Mouse (Mus musculus) liver, embryonic 16.5 days (tissue): ENCODE measurements around the gene Egf. TPM values are rescaled to one million over a fixed set of nuclear protein-coding genes. Genes with fewer than 3 reads are reported as not detected.

ENCODE experiments used
- ATAC-seq: fragments of 200-750 bp; cut with Nextera tagmentation; 2 replicates; pipeline ENCODE4 v1.8.0; 2017; ENCODE audit warnings: low read depth, mild to moderate bottlenecking, moderate number of reproducible peaks, moderate library complexity
- H3K27ac ChIP-seq: fragments of 300-500 bp; sonication (generic); 2 replicates; pipeline ENCODE4 v1.5.1; 2014; ENCODE audit warnings: mild to moderate bottlenecking, low read length
- H3K27me3 ChIP-seq: fragments of 300-500 bp; sonication (generic); 2 replicates; pipeline ENCODE4 v1.6.1; 2014; ENCODE audit warnings: low read depth, low read length, mixed read lengths; ENCODE audit not compliant: control insufficient read depth, insufficient read depth
- H3K36me3 ChIP-seq: fragments of 300-500 bp; sonication (generic); 2 replicates; pipeline ENCODE4 v1.6.1; 2014; ENCODE audit warnings: mild to moderate bottlenecking; ENCODE audit not compliant: control insufficient read depth, insufficient read depth
- H3K4me1 ChIP-seq: fragments of 300-500 bp; sonication (generic); 2 replicates; pipeline ENCODE4 v1.6.1; 2014; ENCODE audit warnings: low read depth, low read length, mixed read lengths; ENCODE audit not compliant: control insufficient read depth
- H3K4me2 ChIP-seq: fragments of 300-500 bp; sonication (generic); 2 replicates; pipeline ENCODE4 v1.6.1; 2014; ENCODE audit warnings: low read depth, low read length, mixed read lengths
- H3K4me3 ChIP-seq: fragments of 300-500 bp; sonication (generic); 2 replicates; pipeline ENCODE4 v1.5.1; 2014; ENCODE audit warnings: low read depth, mild to moderate bottlenecking, low read length
- H3K9ac ChIP-seq: fragments of 300-500 bp; sonication (generic); 2 replicates; pipeline ENCODE4 v1.6.1; 2014; ENCODE audit warnings: low read depth, low read length
- H3K9me3 ChIP-seq: fragments of 300-500 bp; sonication (generic); replicated peaks from 2 replicates; pipeline ENCODE4 v1.6.1; 2016; ENCODE audit warnings: low read length; ENCODE audit not compliant: control insufficient read depth
- WGBS: fragments of 180-500 bp; shearing (Covaris S2); extraction: QIAGEN DNeasy Blood & Tissue Kit; methylation state at CpG from one replicate; pipeline ENCODE4 v1.1.7; 2014; ENCODE audit not compliant: insufficient replicate concordance; 5-methylcytosine and 5-hydroxymethylcytosine counted together
- polyA plus RNA-seq: library from polyadenylated mRNA; unstranded; fragments of >200 nt; fragmentation: Nextera tagmentation; extraction: Ambion mirVana; gene quantifications from 2 replicates; pipeline ENCODE4 v1.2.1, GENCODE M21; 2015

Egf gene
- polyA plus RNA-seq, 1 experiment from 2014 or later, result 0.28 TPM

DNA sequence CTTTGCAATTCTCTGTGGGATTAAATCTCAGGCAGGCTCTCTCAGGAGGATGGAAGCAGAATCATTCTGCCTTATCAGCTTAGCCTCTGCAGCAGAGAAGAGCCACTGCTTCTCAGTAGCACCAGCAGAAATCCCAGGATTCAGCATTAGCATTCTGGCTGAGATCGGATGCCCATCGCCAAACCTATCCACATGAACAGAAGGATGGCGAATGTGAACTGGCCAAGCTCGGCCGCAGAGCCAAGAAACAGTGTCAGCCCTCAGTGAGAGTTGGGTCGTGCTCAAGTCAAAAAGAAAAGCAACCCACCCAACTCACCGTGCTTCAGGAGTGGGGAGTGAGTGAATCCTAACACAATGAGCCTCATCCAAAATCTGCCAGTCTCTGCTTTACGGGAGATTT is 103.4 kb downstream of the Egf start:
- no peak overlapping the region for H3K4me3 ChIP-seq
- no peaks in the 10 kb centered on the region for H3K9me3 ChIP-seq
- WGBS, result 72% methylated on average over 8 of the region's 8 CpGs
- no peak for ATAC-seq
- no peak overlapping the region for H3K4me2 ChIP-seq
- H3K4me1 ChIP-seq, result no peaks in the 10 kb centered on the region
- no peaks in the 10 kb centered on the region for H3K36me3 ChIP-seq
- H3K27me3 ChIP-seq, result no peaks in the 10 kb centered on the region
- H3K9ac ChIP-seq, result no peak overlapping the region
- no peak overlapping the region for H3K27ac ChIP-seq

- no peaks in the 10 kb centered on the region for H3K4me1 ChIP-seq
- H3K9me3 ChIP-seq, result no peaks in the 10 kb centered on the region
- H3K36me3 ChIP-seq, result no peaks in the 10 kb centered on the region
- 49% methylated on average over 1 of the region's 1 CpGs for WGBS
- H3K4me3 ChIP-seq, result no peak overlapping the region
- H3K9ac ChIP-seq, result no peak overlapping the region
- no peak for ATAC-seq
- no peak overlapping the region for H3K27ac ChIP-seq
- no peaks in the 10 kb centered on the region for H3K27me3 ChIP-seq
- H3K4me2 ChIP-seq, result no peak overlapping the region
Observed at GRCm38 (mm10) chr3:129650931-129651330, 104.2 kb downstream of the Egf start.

- Histone ChIP-seq H3K36me3 (no peaks in the 10 kb centered on the region), H3K4me2 (no peak overlapping the region), H3K9ac (no peak overlapping the region), H3K27ac (no peak overlapping the region), H3K27me3 (no peaks in the 10 kb centered on the region), H3K4me1 (no peaks in the 10 kb centered on the region), H3K4me3 (no peak overlapping the region), H3K9me3 (no peaks in the 10 kb centered on the region)
- ATAC-seq, result no peak
Observed at GRCm38 (mm10) chr3:129650293-129650612, 104.9 kb downstream of the Egf start.

- no peaks in the 10 kb centered on the region for H3K27me3 ChIP-seq
- H3K36me3 ChIP-seq, result no peaks in the 10 kb centered on the region
- H3K4me3 ChIP-seq, result no peak overlapping the region
- no peak overlapping the region for H3K9ac ChIP-seq
- no peak overlapping the region for H3K4me2 ChIP-seq
- H3K27ac ChIP-seq, result no peak overlapping the region
- no peaks in the 10 kb centered on the region for H3K4me1 ChIP-seq
- no peaks in the 10 kb centered on the region for H3K9me3 ChIP-seq
- 66% methylated on average over 8 of the region's 8 CpGs for WGBS
- no peak for ATAC-seq
Observed at GRCm38 (mm10) chr3:129649586-129650292, 105.4 kb downstream of the Egf start.

DNA sequence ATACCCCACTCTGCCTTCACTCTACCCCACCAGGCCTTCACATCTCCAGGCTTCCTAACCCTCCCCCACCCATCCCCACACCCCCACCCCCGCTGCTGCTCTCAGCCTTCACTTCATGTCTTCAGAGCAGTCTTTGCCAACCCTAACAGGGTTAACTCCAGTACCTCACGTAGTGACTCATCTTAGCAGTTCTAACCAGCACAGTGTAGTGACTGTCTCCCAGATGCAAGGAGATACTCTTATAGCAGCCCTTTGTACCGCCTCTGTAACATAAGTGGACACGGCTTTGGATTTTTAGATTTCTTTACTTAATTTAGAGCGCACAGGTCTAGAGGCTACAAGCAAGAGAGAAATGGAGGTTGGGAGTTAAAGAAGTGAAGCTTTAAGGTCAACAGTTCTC is 106.5 kb downstream of the Egf start:
- Histone ChIP-seq H3K36me3 (no peaks in the 10 kb centered on the region), H3K27me3 (no peaks in the 10 kb centered on the region), H3K9me3 (no peaks in the 10 kb centered on the region), H3K27ac (no peak overlapping the region), H3K4me3 (no peak overlapping the region), H3K9ac (no peak overlapping the region), H3K4me1 (no peaks in the 10 kb centered on the region), H3K4me2 (no peak overlapping the region)
- 74% methylated on average over 5 of the region's 5 CpGs for WGBS
- ATAC-seq, result no peak

- no peaks in the 10 kb centered on the region for H3K4me1 ChIP-seq
- no peak overlapping the region for H3K9ac ChIP-seq
- H3K27me3 ChIP-seq, result no peaks in the 10 kb centered on the region
- no peak overlapping the region for H3K4me3 ChIP-seq
- H3K4me2 ChIP-seq, result no peak overlapping the region
- H3K27ac ChIP-seq, result no peak overlapping the region
- no peaks in the 10 kb centered on the region for H3K9me3 ChIP-seq
- 79% methylated on average over 10 of the region's 10 CpGs for WGBS
- H3K36me3 ChIP-seq, result no peaks in the 10 kb centered on the region
- ATAC-seq, result no peak
Observed at GRCm38 (mm10) chr3:129647312-129647711, 107.8 kb downstream of the Egf start.

DNA sequence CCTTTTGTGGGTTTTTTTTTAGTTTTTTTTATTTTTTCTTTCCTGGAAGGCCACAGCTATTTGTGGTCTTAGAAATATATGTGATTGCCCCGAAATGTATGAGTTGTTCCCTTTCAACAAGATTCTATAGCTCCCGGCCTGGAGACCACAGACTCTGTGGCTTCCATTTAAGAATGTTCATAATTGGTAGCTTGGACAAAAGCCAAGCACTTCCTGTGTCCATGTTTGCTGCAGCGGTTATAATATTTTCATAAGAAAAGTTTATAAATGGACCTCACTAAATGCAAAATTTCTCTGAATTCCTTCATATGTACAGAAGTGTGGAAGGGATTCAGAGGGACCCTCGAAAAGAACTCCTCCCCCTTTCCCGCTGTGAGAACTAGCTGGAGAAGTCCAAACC is 108.3 kb downstream of the Egf start:
- Histone ChIP-seq H3K9ac (no peak overlapping the region), H3K27ac (no peak overlapping the region), H3K27me3 (no peaks in the 10 kb centered on the region), H3K36me3 (no peaks in the 10 kb centered on the region), H3K4me1 (no peaks in the 10 kb centered on the region), H3K4me3 (no peak overlapping the region), H3K9me3 (no peaks in the 10 kb centered on the region), H3K4me2 (no peak overlapping the region)
- ATAC-seq, result no peak
- 64% methylated on average over 5 of the region's 5 CpGs for WGBS

DNA sequence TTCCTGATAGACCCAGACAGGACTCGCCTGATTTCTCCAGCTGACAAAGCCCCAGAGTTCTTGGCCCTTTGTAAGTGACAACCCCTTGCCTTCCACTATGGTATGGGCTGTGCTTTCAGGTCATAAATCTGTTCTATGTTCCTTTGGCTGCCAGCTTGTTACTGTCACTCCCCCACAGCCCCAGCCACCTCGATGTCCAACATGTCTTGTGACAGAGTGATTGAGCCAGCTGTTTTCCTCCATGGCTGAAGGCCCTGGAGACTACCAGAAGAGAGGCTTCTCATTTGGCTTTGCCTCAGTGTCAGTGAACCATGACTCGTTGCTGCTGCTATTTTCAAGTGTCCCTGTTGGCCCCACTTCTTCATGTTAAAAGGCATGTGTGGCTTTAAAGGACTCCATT is 109.7 kb downstream of the Egf start:
- Histone ChIP-seq H3K9ac (no peak overlapping the region), H3K27ac (no peak overlapping the region), H3K4me2 (no peak overlapping the region), H3K27me3 (no peaks in the 10 kb centered on the region), H3K36me3 (no peaks in the 10 kb centered on the region), H3K9me3 (no peaks in the 10 kb centered on the region), H3K4me3 (no peak overlapping the region), H3K4me1 (no peaks in the 10 kb centered on the region)
- WGBS, result 43% methylated on average over 3 of the region's 3 CpGs
- no peak for ATAC-seq

DNA sequence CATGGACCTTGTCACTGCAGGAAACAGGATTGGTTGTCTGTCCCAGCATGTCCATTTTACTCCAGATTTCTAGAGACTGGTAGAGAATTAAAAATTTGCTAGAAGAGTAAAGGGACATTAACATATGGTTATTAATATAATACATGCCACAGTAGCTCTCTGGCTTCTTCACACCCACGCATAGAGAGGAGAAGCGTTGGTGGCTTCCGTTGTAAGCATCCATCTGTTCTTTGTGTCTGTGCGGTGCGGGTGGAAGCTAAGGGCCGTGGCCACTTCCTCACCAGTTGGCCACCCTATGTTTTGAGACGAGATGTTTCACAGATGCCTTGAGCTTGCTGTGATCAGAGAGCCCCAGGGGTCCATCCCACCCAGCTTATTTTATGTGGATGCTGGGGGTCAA is 113.5 kb downstream of the Egf start:
- WGBS, result 83% methylated on average over 7 of the region's 7 CpGs
- no peaks in the 10 kb centered on the region for H3K27me3 ChIP-seq
- no peaks in the 10 kb centered on the region for H3K9me3 ChIP-seq
- H3K9ac ChIP-seq, result no peak overlapping the region
- ATAC-seq, result no peak
- H3K4me2 ChIP-seq, result no peak overlapping the region
- H3K4me3 ChIP-seq, result no peak overlapping the region
- no peaks in the 10 kb centered on the region for H3K4me1 ChIP-seq
- no peak overlapping the region for H3K27ac ChIP-seq
- H3K36me3 ChIP-seq, result no peaks in the 10 kb centered on the region
